Mouse (Mus musculus) right cerebral cortex, adult 2 months (tissue): ENCODE measurements around the gene A230050P20Rik.
"Not testable (repeated sequence)": the region's sequence is repeated elsewhere in the genome, so short reads cannot be mapped to it uniquely, and the experiment has no call there.

Experiments
- DNase-seq, 2 experiments: peaks; one replicate each; pipeline ENCODE4 v3.0.0; 2021 to 2022; ENCODE audit warnings: low spot score in 2 of 2

A230050P20Rik gene

GRCm38 (mm10) chr9:20868448-20869001 is at the start of gene A230050P20Rik:
Gene A230050P20Rik (plus strand): TSS chr9:20868642.
- peak; percentile 75 to 76 for DNase-seq

GRCm38 (mm10) chr9:20820001-20820400 is 48.4 kb upstream of the A230050P20Rik start:
- DNase-seq: no peak

- peak; percentile 51 to 57 for DNase-seq
These were observed 45.6 kb upstream of the A230050P20Rik start for GRCm38 (mm10) chr9:20822821-20823220.

GRCm38 (mm10) chr9:20825781-20826180 is 42.7 kb upstream of the A230050P20Rik start:
- no peak for DNase-seq

DNA sequence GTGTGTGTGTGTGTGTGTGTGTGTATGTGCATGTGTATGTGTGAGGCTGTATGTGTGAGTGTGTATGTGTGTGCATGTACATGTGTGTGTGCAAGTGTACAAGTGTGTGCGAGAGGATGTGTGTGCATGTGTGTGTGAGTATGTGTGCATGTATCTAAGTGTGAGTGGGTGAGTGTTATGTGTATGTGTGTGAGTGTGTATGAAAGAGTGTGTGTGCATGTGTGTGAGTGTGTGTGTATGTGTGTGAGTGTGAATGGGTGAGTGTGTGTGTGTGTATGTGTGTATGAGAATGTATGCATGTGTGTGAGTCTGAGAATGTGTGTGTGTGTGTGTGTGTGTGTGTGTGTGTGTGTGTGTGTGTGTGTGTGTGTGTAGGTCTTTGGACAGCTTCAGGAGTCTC is 40.3 kb upstream of the A230050P20Rik start:
- DNase-seq: no peak

DNA sequence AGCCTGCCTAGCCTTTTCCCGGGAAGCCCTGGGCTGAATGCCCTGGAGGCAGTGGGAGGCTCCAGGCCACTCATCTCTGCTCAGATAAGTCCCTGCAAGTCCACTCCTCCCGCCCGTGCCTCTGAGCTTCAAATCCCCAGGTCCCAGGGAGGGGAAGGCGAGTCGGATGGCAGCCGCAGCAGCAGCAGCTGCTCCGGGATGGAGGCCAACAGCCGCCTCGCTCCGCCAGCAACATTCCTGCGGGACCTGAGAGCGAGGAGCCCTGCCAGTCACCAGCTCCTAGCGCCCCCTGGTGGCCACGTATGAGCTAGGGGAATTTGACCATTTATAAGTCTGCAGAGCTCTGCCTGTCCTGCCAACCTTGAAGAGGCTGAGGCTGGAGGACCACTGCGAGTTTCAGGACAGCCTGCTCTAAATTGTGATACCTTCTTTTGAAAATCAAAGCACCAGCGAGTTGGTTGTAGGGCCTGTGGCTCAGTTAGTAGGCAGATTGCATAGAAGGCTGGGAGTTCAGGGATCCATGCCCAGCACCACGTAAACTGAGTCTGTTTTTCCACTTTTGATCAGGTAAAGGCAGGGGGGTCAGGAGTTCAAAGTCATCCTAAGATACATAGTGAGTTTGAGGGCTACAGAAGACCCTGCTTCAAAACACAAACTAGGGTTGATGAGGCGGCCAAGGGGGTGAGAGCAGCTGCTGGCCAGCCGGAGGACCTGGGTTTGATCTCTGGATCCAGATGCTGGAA is 37.4 kb upstream of the A230050P20Rik start:
- DNase-seq: peak; percentile 96

DNA sequence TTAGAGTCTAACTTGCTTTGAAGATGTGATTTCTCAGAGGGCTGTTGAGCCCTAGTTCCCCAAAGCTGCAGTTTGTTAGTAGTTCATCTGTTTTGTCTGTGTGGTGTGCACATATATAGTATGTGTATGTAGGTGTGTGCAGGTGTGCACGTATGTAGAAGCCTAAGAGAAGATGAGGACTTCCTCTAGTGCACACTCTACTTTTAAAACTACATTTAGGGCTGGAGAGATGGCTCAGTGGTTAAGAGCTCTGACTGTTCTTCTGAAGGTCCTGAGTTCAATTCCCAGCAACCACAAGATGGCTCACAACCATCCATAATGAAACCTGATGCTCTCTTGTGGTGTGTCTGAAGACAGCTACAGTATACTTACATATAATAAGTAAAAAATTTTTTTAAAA is 33.6 kb upstream of the A230050P20Rik start:
- no peak for DNase-seq

DNA sequence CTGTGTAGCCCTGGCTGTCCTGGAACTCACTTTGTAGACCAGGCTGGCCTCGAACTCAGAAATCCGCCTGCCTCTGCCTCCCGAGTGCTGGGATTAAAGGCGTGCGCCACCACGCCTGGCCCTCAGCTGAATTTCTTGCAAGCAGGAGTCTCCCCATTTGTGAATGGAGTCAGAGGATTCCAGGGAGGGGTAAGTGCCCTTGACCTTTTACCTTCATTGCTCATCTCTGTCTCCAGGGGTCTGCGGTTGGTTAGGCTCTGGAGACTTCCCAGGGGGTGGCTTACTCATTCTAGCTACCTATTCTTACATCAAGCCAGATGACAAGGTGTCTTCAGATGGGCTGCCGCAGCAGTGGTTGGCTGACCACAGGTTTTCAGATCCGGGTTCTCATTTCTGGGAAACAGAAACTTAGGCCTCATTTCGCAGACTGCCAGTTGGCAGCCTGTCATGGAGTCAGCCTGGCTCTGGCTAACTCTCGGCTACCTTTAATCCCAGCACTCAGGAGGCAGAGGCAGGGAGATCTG is 32.9 kb upstream of the A230050P20Rik start:
- not testable (repeated sequence) for DNase-seq

DNA sequence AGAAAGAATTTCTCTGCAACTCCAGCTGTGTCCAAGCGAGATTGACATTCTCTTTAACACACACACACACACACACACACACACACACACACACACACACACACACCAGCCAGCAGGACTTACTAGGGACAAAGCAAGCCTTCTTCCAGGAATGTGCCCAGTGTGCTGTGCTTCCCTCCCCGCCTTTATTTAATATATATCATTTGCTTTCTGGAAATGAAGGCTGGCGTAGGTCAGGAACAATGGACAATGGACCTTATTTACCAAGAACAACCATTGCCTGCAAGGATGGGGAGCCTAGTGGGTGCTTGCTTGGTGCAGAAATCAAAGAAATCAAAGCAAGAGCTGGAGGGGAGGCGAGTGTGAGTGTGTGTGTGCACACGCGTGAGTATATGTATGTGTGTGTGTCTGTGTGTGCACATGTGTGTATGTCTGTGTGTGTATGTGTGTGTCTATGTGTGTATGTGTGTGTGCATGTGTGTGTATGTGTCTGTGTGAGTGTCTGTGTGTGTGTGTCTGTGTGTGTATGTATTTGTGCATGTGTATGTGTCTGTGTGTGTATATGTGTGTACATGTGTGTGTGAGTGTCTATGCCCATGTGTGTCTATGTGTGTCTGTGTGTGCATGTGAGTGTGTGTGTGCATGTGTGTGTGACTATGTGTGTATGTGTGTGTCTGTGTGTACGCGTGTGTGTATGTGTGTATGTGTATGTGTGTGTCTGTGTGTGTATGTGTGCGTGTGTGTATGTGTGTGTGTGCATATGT is 31.1 kb upstream of the A230050P20Rik start:
- DNase-seq: no peak

- DNase-seq: no peak
These were observed 29.5 kb upstream of the A230050P20Rik start for GRCm38 (mm10) chr9:20838931-20839330.

DNA sequence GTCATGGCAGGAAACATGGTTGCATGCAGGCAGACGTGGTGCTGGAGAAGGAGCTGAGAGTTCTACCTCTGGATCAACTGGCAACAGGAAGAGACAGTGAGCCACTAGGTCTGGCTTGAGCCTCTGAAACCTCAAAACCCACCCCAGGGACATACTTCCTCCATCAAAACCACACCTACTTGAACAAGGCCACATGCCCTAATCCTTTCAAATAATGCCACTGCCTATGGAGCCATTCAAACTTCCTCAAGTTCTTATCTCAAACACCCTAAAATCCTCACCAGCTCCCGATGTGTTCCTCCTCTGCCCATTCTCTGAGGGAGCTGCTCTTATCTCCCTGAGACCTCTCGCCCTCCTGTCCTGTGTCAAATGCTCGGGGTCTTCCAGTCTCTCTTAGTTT is 26.2 kb upstream of the A230050P20Rik start:
- no peak for DNase-seq

GRCm38 (mm10) chr9:20842670-20843069 is 25.8 kb upstream of the A230050P20Rik start:
- peak; percentile 24 to 31 for DNase-seq

GRCm38 (mm10) chr9:20850179-20850578 is 18.3 kb upstream of the A230050P20Rik start:
- DNase-seq: no peak

DNA sequence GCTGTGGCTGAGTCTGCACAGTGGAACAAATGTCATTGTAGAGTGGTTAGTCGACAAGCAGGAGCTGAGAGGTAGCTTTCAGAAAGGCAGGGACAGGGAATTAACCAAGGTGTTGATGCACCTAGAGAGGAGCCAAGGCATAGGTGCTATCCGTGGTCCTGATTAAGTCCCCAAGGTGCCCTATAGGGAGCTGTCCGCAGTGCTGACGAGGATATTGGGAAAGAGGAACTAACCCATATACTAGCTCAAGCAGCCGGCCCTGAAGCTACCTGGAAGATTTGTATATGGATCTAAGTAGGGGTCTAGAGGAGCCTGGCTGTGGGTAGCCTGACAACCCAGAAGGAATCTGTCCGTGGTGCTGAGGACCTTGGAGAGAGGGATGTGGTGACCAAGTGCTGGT is 11.3 kb upstream of the A230050P20Rik start:
- no peak for DNase-seq

DNA sequence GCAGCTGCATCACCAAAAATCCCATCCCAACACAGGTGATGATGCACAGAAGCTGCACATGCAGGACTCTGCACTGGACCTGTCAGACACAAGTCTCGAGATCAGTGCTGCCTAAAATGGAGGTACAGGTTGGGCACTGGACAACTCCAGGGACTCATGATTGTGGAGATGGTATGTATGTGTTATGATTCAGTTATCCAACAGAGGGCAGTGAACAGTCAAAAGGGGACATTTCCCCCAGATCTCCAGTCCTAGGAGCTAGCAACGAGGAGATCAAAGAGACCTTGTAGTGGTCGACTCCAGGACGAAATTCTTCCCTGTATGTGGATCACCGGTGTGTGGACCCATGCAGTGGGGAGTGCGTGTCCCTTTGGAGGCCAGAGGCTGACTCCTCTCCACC is 8.5 kb upstream of the A230050P20Rik start:
- DNase-seq: no peak

GRCm38 (mm10) chr9:20861821-20862220 is 6.6 kb upstream of the A230050P20Rik start:
- peak in 1 of 2 experiments; percentile 23 for DNase-seq

DNA sequence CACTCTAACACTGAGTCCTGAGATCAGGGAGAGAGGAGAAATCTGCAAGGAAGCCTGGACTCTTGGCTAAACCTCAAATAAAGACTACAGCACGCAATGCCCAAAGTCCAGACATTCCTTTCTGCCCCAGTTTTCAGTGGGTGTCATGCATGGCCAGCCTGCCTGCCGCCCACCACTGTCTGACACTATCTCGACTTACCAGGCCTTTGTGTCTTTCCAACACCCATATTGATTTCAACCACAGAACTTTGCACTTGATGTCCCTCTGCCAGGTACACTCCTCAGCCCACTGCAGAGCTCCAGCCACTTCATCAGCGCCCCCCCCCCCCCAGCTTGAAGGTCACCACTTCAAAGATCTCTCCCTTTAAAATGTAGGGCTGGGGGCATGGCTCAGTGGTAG is 6.2 kb upstream of the A230050P20Rik start:
- no peak for DNase-seq

- DNase-seq: no peak
These were observed 1.6 kb upstream of the A230050P20Rik start for GRCm38 (mm10) chr9:20866879-20867278.

- DNase-seq: peak in 1 of 2 experiments; percentile 38
These were observed 804 bp downstream of the A230050P20Rik start for GRCm38 (mm10) chr9:20869246-20869645.

- DNase-seq: no peak
These were observed 2.0 kb downstream of the A230050P20Rik start for GRCm38 (mm10) chr9:20870211-20871173.

GRCm38 (mm10) chr9:20872991-20873390 is 4.5 kb downstream of the A230050P20Rik start:
- no peak for DNase-seq
